Mouse (Mus musculus): ENCODE data around the gene Glrx. TPM values are rescaled to one million over a fixed set of nuclear protein-coding genes. Genes with fewer than 3 reads are reported as not detected.

The Glrx gene
- 50.6 and 74.5 TPM in 2 replicates for polyA plus RNA-seq (2016; fragmentation: Nextera tagmentation; extraction: Ambion mirVana)

- H3K4me3 ChIP-seq = peak within 1 kb of the TSS; percentile 67
- H3K36me3 ChIP-seq = no peaks in the 10 kb centered on the region
- WGBS = under 1% methylated on average over 12 of the region's 12 CpGs
- DNase-seq (ENCODE audit: low spot score) = peak; percentile 86
- H3K27me3 ChIP-seq (ENCODE audit: insufficient read depth, poor library complexity, severe bottlenecking) = no peaks in the 10 kb centered on the region
- H3K27ac ChIP-seq = peak within 1 kb of the TSS; percentile 84
- H3K9me3 ChIP-seq = no peaks in the 10 kb centered on the region
- H3K4me1 ChIP-seq = peaks cover 29% of the 10 kb centered on the region
These were observed at the start of gene Glrx for GRCm38 (mm10) chr13:75839719-75840481. TSS of gene Glrx (plus strand) at chr13:75839868.

- H3K36me3 ChIP-seq = no peaks in the 10 kb centered on the region
- no peaks in the 10 kb centered on the region for H3K4me1 ChIP-seq
- DNase-seq (ENCODE audit: low spot score) = peak; percentile 11
- H3K27me3 ChIP-seq (ENCODE audit: insufficient read depth, poor library complexity, severe bottlenecking) = no peaks in the 10 kb centered on the region
- H3K9me3 ChIP-seq = no peaks in the 10 kb centered on the region
- WGBS = 69% methylated on average over 1 of the region's 1 CpGs
- H3K27ac ChIP-seq = no peak overlapping the region
- H3K4me3 ChIP-seq = no peak overlapping the region
These were observed 49.0 kb upstream of the Glrx start for GRCm38 (mm10) chr13:75790550-75791205.

- no peak overlapping the region for H3K4me3 ChIP-seq
- no peaks in the 10 kb centered on the region for H3K27me3 ChIP-seq (ENCODE audit: insufficient read depth, poor library complexity, severe bottlenecking)
- peak; percentile 67 for DNase-seq (ENCODE audit: low spot score)
- H3K9me3 ChIP-seq = no peaks in the 10 kb centered on the region
- 56% methylated on average over 6 of the region's 6 CpGs for WGBS
- no peaks in the 10 kb centered on the region; the same call in 1 of the 2 replicates for H3K4me1 ChIP-seq
- H3K27ac ChIP-seq = no peak overlapping the region
- no peaks in the 10 kb centered on the region for H3K36me3 ChIP-seq
These were observed 45.6 kb upstream of the Glrx start for GRCm38 (mm10) chr13:75793863-75794629.

- WGBS = 27% methylated on average over 18 of the region's 18 CpGs
- Histone ChIP-seq H3K27me3 (ENCODE audit: insufficient read depth, poor library complexity, severe bottlenecking) (no peaks in the 10 kb centered on the region), H3K4me3 (peak overlapping the region; percentile 38), H3K27ac (peak overlapping the region; percentile 68), H3K4me1 (no peaks in the 10 kb centered on the region; the same call in 1 of the 2 replicates), H3K36me3 (no peaks in the 10 kb centered on the region), H3K9me3 (no peaks in the 10 kb centered on the region)
- DNase-seq (ENCODE audit: low spot score) = peak; percentile 96
These were observed 42.1 kb upstream of the Glrx start for GRCm38 (mm10) chr13:75797369-75798141.

GRCm38 (mm10) chr13:75798413-75799302, 41.0 kb upstream of the Glrx start:
- no peaks in the 10 kb centered on the region; the same call in 1 of the 2 replicates for H3K4me1 ChIP-seq
- H3K27ac ChIP-seq = no peak overlapping the region
- H3K9me3 ChIP-seq = no peaks in the 10 kb centered on the region
- DNase-seq (ENCODE audit: low spot score) = peak; percentile 52
- H3K36me3 ChIP-seq = no peaks in the 10 kb centered on the region
- no peak overlapping the region for H3K4me3 ChIP-seq
- H3K27me3 ChIP-seq (ENCODE audit: insufficient read depth, poor library complexity, severe bottlenecking) = no peaks in the 10 kb centered on the region
- WGBS = 77% methylated on average over 7 of the region's 7 CpGs

- 88% methylated on average over 3 of the region's 3 CpGs for WGBS
- Histone ChIP-seq H3K4me1 (no peaks in the 10 kb centered on the region; the same call in 1 of the 2 replicates), H3K36me3 (no peaks in the 10 kb centered on the region), H3K27ac (no peak overlapping the region), H3K27me3 (ENCODE audit: insufficient read depth, poor library complexity, severe bottlenecking) (no peaks in the 10 kb centered on the region), H3K4me3 (no peak overlapping the region), H3K9me3 (no peaks in the 10 kb centered on the region)
- DNase-seq (ENCODE audit: low spot score) = peak; percentile 28
These were observed 40.2 kb upstream of the Glrx start for GRCm38 (mm10) chr13:75799421-75799820.

GRCm38 (mm10) chr13:75807969-75808368, 31.7 kb upstream of the Glrx start:
- DNase-seq (ENCODE audit: low spot score) = peak; percentile 22
- H3K4me1 ChIP-seq = no peaks in the 10 kb centered on the region
- no peaks in the 10 kb centered on the region for H3K27me3 ChIP-seq (ENCODE audit: insufficient read depth, poor library complexity, severe bottlenecking)
- H3K4me3 ChIP-seq = no peak overlapping the region
- H3K9me3 ChIP-seq = no peaks in the 10 kb centered on the region
- H3K36me3 ChIP-seq = no peaks in the 10 kb centered on the region
- WGBS = 88% methylated on average over 1 of the region's 1 CpGs
- no peak overlapping the region for H3K27ac ChIP-seq

GRCm38 (mm10) chr13:75809957-75810356, 29.7 kb upstream of the Glrx start:
- WGBS = 92% methylated on average over 1 of the region's 1 CpGs

GRCm38 (mm10) chr13:75817183-75817582, 22.5 kb upstream of the Glrx start:
- no peaks in the 10 kb centered on the region for H3K4me1 ChIP-seq

More at GRCm38 (mm10) chr13:75809957-75810356, 29.7 kb upstream of the Glrx start:
- DNase-seq (ENCODE audit: low spot score) = no peak
- H3K27me3 ChIP-seq (ENCODE audit: insufficient read depth, poor library complexity, severe bottlenecking) = no peaks in the 10 kb centered on the region
- no peaks in the 10 kb centered on the region for H3K36me3 ChIP-seq
- H3K4me1 ChIP-seq = no peaks in the 10 kb centered on the region
- no peaks in the 10 kb centered on the region for H3K9me3 ChIP-seq
- H3K27ac ChIP-seq = no peak overlapping the region
- no peak overlapping the region for H3K4me3 ChIP-seq

GRCm38 (mm10) chr13:75818486-75818885, 21.2 kb upstream of the Glrx start:
- no peak for DNase-seq (ENCODE audit: low spot score)

More at GRCm38 (mm10) chr13:75817183-75817582, 22.5 kb upstream of the Glrx start:
- Histone ChIP-seq H3K36me3 (no peaks in the 10 kb centered on the region), H3K27ac (no peak overlapping the region), H3K9me3 (no peaks in the 10 kb centered on the region), H3K27me3 (ENCODE audit: insufficient read depth, poor library complexity, severe bottlenecking) (no peaks in the 10 kb centered on the region), H3K4me3 (no peak overlapping the region)
- DNase-seq (ENCODE audit: low spot score) = no peak
- WGBS = 91% methylated on average over 2 of the region's 2 CpGs

GRCm38 (mm10) chr13:75818945-75819706, 20.5 kb upstream of the Glrx start:
- no peaks in the 10 kb centered on the region for H3K4me1 ChIP-seq
- 83% methylated on average over 3 of the region's 3 CpGs for WGBS
- H3K9me3 ChIP-seq = no peaks in the 10 kb centered on the region
- no peak for DNase-seq (ENCODE audit: low spot score)
- no peak overlapping the region for H3K27ac ChIP-seq
- no peak overlapping the region for H3K4me3 ChIP-seq
- H3K27me3 ChIP-seq (ENCODE audit: insufficient read depth, poor library complexity, severe bottlenecking) = no peaks in the 10 kb centered on the region
- H3K36me3 ChIP-seq = no peaks in the 10 kb centered on the region

More at GRCm38 (mm10) chr13:75818486-75818885, 21.2 kb upstream of the Glrx start:
- no peaks in the 10 kb centered on the region for H3K36me3 ChIP-seq
- H3K27me3 ChIP-seq (ENCODE audit: insufficient read depth, poor library complexity, severe bottlenecking) = no peaks in the 10 kb centered on the region
- no peak overlapping the region for H3K4me3 ChIP-seq
- H3K4me1 ChIP-seq = no peaks in the 10 kb centered on the region
- no peaks in the 10 kb centered on the region for H3K9me3 ChIP-seq
- no peak overlapping the region for H3K27ac ChIP-seq
- 49% methylated on average over 3 of the region's 3 CpGs for WGBS

Data from heart, embryonic 10.5 days (tissue).